Mouse (Mus musculus): ENCODE measurements at regions not wholly inside any gene's neighbourhood (a gene's known extent, or its start where the extent isn't known, plus 50 kb on each side); places are given as distances from the start of the nearest gene placed in this dataset.

- ATAC-seq (ENCODE audit: low read depth) = no peak
- no peaks in the 10 kb centered on the region for H3K4me1 ChIP-seq (ENCODE audit: control insufficient read depth, low read depth, low read length)
- 52% methylated on average over 2 of the region's 2 CpGs for WGBS (ENCODE audit: insufficient replicate concordance)
- H3K9ac ChIP-seq (ENCODE audit: low read depth, low read length) = no peak overlapping the region
- H3K4me2 ChIP-seq (ENCODE audit: low read depth, low read length) = no peak overlapping the region
- no peaks in the 10 kb centered on the region for H3K36me3 ChIP-seq (ENCODE audit: control insufficient read depth, insufficient read depth)
- no peak overlapping the region for H3K27ac ChIP-seq (ENCODE audit: low read length)
- no peak overlapping the region for H3K4me3 ChIP-seq (ENCODE audit: low read depth, low read length)
- H3K9me3 ChIP-seq (replicated peaks; ENCODE audit: control insufficient read depth, low read length) = no peaks in the 10 kb centered on the region
- H3K27me3 ChIP-seq (ENCODE audit: control insufficient read depth, insufficient read depth, low read depth, low read length) = no peaks in the 10 kb centered on the region
Measured at GRCm38 (mm10) chrX:166704311-166704710, 118.8 kb upstream of the Egfl6 start.

GRCm38 (mm10) chrX:166694219-166694618 lies 108.7 kb upstream of the Egfl6 start:
- ATAC-seq (ENCODE audit: low read depth) = no peak
- no peaks in the 10 kb centered on the region for H3K36me3 ChIP-seq (ENCODE audit: control insufficient read depth, insufficient read depth)
- H3K4me1 ChIP-seq (ENCODE audit: control insufficient read depth, low read depth, low read length) = no peaks in the 10 kb centered on the region
- no peak overlapping the region for H3K27ac ChIP-seq (ENCODE audit: low read length)
- no peaks in the 10 kb centered on the region; the same call in 1 of the 2 replicates for H3K27me3 ChIP-seq (ENCODE audit: control insufficient read depth, insufficient read depth, low read depth, low read length)
- no peak overlapping the region for H3K9ac ChIP-seq (ENCODE audit: low read depth, low read length)
- H3K4me2 ChIP-seq (ENCODE audit: low read depth, low read length) = no peak overlapping the region
- no peaks in the 10 kb centered on the region for H3K9me3 ChIP-seq (replicated peaks; ENCODE audit: control insufficient read depth, low read length)
- 31% methylated on average over 3 of the region's 3 CpGs for WGBS (ENCODE audit: insufficient replicate concordance)
- no peak overlapping the region for H3K4me3 ChIP-seq (ENCODE audit: low read depth, low read length)

GRCm38 (mm10) chrX:166688779-166689178 lies 103.3 kb upstream of the Egfl6 start:
- Histone ChIP-seq H3K9me3 (replicated peaks; ENCODE audit: control insufficient read depth, low read length) (no peaks in the 10 kb centered on the region), H3K9ac (ENCODE audit: low read depth, low read length) (no peak overlapping the region), H3K4me1 (ENCODE audit: control insufficient read depth, low read depth, low read length) (no peaks in the 10 kb centered on the region), H3K36me3 (ENCODE audit: control insufficient read depth, insufficient read depth) (no peaks in the 10 kb centered on the region), H3K27me3 (ENCODE audit: control insufficient read depth, insufficient read depth, low read depth, low read length) (no peaks in the 10 kb centered on the region), H3K27ac (ENCODE audit: low read length) (no peak overlapping the region), H3K4me2 (ENCODE audit: low read depth, low read length) (no peak overlapping the region), H3K4me3 (ENCODE audit: low read depth, low read length) (no peak overlapping the region)
- ATAC-seq (ENCODE audit: low read depth) = no peak
- WGBS (ENCODE audit: insufficient replicate concordance) = 59% methylated on average over 3 of the region's 3 CpGs

GRCm38 (mm10) chrX:166673404-166673803 lies 87.9 kb upstream of the Egfl6 start:
- no peak overlapping the region for H3K27ac ChIP-seq (ENCODE audit: low read length)
- H3K36me3 ChIP-seq (ENCODE audit: control insufficient read depth, insufficient read depth) = no peaks in the 10 kb centered on the region
- H3K27me3 ChIP-seq (ENCODE audit: control insufficient read depth, insufficient read depth, low read depth, low read length) = no peaks in the 10 kb centered on the region; the same call in 1 of the 2 replicates
- H3K9me3 ChIP-seq (replicated peaks; ENCODE audit: control insufficient read depth, low read length) = no peaks in the 10 kb centered on the region
- H3K9ac ChIP-seq (ENCODE audit: low read depth, low read length) = no peak overlapping the region
- 56% methylated on average over 3 of the region's 3 CpGs for WGBS (ENCODE audit: insufficient replicate concordance)
- no peaks in the 10 kb centered on the region for H3K4me1 ChIP-seq (ENCODE audit: control insufficient read depth, low read depth, low read length)
- H3K4me2 ChIP-seq (ENCODE audit: low read depth, low read length) = no peak overlapping the region
- ATAC-seq (ENCODE audit: low read depth) = no peak; the same call in 1 of the 2 replicates
- no peak overlapping the region for H3K4me3 ChIP-seq (ENCODE audit: low read depth, low read length)

- peak; percentile 96 for ATAC-seq (ENCODE audit: low read depth)
- no peak overlapping the region for H3K9ac ChIP-seq (ENCODE audit: low read depth, low read length)
- H3K27ac ChIP-seq (ENCODE audit: low read length) = no peak overlapping the region
- no peaks in the 10 kb centered on the region for H3K9me3 ChIP-seq (replicated peaks; ENCODE audit: control insufficient read depth, low read length)
- H3K36me3 ChIP-seq (ENCODE audit: control insufficient read depth, insufficient read depth) = no peaks in the 10 kb centered on the region
- no peaks in the 10 kb centered on the region; the same call in 1 of the 2 replicates for H3K27me3 ChIP-seq (ENCODE audit: control insufficient read depth, insufficient read depth, low read depth, low read length)
- no peak overlapping the region for H3K4me3 ChIP-seq (ENCODE audit: low read depth, low read length)
- H3K4me2 ChIP-seq (ENCODE audit: low read depth, low read length) = no peak overlapping the region
- H3K4me1 ChIP-seq (ENCODE audit: control insufficient read depth, low read depth, low read length) = no peaks in the 10 kb centered on the region
- 52% methylated on average over 1 of the region's 1 CpGs for WGBS (ENCODE audit: insufficient replicate concordance)
Measured at GRCm38 (mm10) chrX:166672617-166673016, 87.1 kb upstream of the Egfl6 start.

- no peak overlapping the region for H3K4me2 ChIP-seq (ENCODE audit: low read depth, low read length)
- ATAC-seq (ENCODE audit: low read depth) = no peak
- no peak overlapping the region for H3K27ac ChIP-seq (ENCODE audit: low read length)
- 73% methylated on average over 4 of the region's 4 CpGs for WGBS (ENCODE audit: insufficient replicate concordance)
- no peaks in the 10 kb centered on the region for H3K4me1 ChIP-seq (ENCODE audit: control insufficient read depth, low read depth, low read length)
- no peak overlapping the region for H3K4me3 ChIP-seq (ENCODE audit: low read depth, low read length)
- no peak overlapping the region for H3K9ac ChIP-seq (ENCODE audit: low read depth, low read length)
- no peaks in the 10 kb centered on the region for H3K36me3 ChIP-seq (ENCODE audit: control insufficient read depth, insufficient read depth)
- no peaks in the 10 kb centered on the region; the same call in 1 of the 2 replicates for H3K27me3 ChIP-seq (ENCODE audit: control insufficient read depth, insufficient read depth, low read depth, low read length)
- H3K9me3 ChIP-seq (replicated peaks; ENCODE audit: control insufficient read depth, low read length) = no peaks in the 10 kb centered on the region
Measured at GRCm38 (mm10) chrX:166671853-166672252, 86.3 kb upstream of the Egfl6 start.

GRCm38 (mm10) chrX:166666304-166666703 lies 80.8 kb upstream of the Egfl6 start:
- 40% methylated on average over 2 of the region's 2 CpGs for WGBS (ENCODE audit: insufficient replicate concordance)
- Histone ChIP-seq H3K9ac (ENCODE audit: low read depth, low read length) (no peak overlapping the region), H3K9me3 (replicated peaks; ENCODE audit: control insufficient read depth, low read length) (no peaks in the 10 kb centered on the region), H3K4me2 (ENCODE audit: low read depth, low read length) (no peak overlapping the region), H3K27ac (ENCODE audit: low read length) (no peak overlapping the region), H3K27me3 (ENCODE audit: control insufficient read depth, insufficient read depth, low read depth, low read length) (no peaks in the 10 kb centered on the region; the same call in 1 of the 2 replicates), H3K4me3 (ENCODE audit: low read depth, low read length) (no peak overlapping the region), H3K36me3 (ENCODE audit: control insufficient read depth, insufficient read depth) (no peaks in the 10 kb centered on the region), H3K4me1 (ENCODE audit: control insufficient read depth, low read depth, low read length) (no peaks in the 10 kb centered on the region)
- ATAC-seq (ENCODE audit: low read depth) = peak; percentile 64

GRCm38 (mm10) chrX:166661808-166662207 lies 76.3 kb upstream of the Egfl6 start:
- no peaks in the 10 kb centered on the region; the same call in 1 of the 2 replicates for H3K27me3 ChIP-seq (ENCODE audit: control insufficient read depth, insufficient read depth, low read depth, low read length)
- H3K36me3 ChIP-seq (ENCODE audit: control insufficient read depth, insufficient read depth) = no peaks in the 10 kb centered on the region
- ATAC-seq (ENCODE audit: low read depth) = 0 out of 2 replicates have a peak, but pooled peaks have one; percentile 30
- no peak overlapping the region for H3K4me2 ChIP-seq (ENCODE audit: low read depth, low read length)
- no peaks in the 10 kb centered on the region for H3K9me3 ChIP-seq (replicated peaks; ENCODE audit: control insufficient read depth, low read length)
- no peak overlapping the region for H3K4me3 ChIP-seq (ENCODE audit: low read depth, low read length)
- no peak overlapping the region for H3K27ac ChIP-seq (ENCODE audit: low read length)
- 36% methylated on average over 6 of the region's 6 CpGs for WGBS (ENCODE audit: insufficient replicate concordance)
- H3K4me1 ChIP-seq (ENCODE audit: control insufficient read depth, low read depth, low read length) = no peaks in the 10 kb centered on the region
- no peak overlapping the region for H3K9ac ChIP-seq (ENCODE audit: low read depth, low read length)

- WGBS (ENCODE audit: insufficient replicate concordance) = 18% methylated on average over 16 of the region's 16 CpGs
- Histone ChIP-seq H3K9me3 (replicated peaks; ENCODE audit: control insufficient read depth, low read length) (no peaks in the 10 kb centered on the region), H3K4me2 (ENCODE audit: low read depth, low read length) (peak overlapping the region; percentile 51), H3K36me3 (ENCODE audit: control insufficient read depth, insufficient read depth) (no peaks in the 10 kb centered on the region), H3K4me1 (ENCODE audit: control insufficient read depth, low read depth, low read length) (no peaks in the 10 kb centered on the region), H3K4me3 (ENCODE audit: low read depth, low read length) (peak overlapping the region; percentile 38), H3K9ac (ENCODE audit: low read depth, low read length) (peak overlapping the region; percentile 8; the same call in 1 of the 2 replicates), H3K27ac (ENCODE audit: low read length) (no peak overlapping the region; the same call in 1 of the 2 replicates), H3K27me3 (ENCODE audit: control insufficient read depth, insufficient read depth, low read depth, low read length) (no peaks in the 10 kb centered on the region; the same call in 1 of the 2 replicates)
- 0 out of 2 replicates have a peak, but pooled peaks have one; percentile 21 for ATAC-seq (ENCODE audit: low read depth)
Measured at GRCm38 (mm10) chrX:166661043-166661718, 75.7 kb upstream of the Egfl6 start.
